8 mouse cellular contexts compared by ENCODE assay signal in the genomic region with DNA sequence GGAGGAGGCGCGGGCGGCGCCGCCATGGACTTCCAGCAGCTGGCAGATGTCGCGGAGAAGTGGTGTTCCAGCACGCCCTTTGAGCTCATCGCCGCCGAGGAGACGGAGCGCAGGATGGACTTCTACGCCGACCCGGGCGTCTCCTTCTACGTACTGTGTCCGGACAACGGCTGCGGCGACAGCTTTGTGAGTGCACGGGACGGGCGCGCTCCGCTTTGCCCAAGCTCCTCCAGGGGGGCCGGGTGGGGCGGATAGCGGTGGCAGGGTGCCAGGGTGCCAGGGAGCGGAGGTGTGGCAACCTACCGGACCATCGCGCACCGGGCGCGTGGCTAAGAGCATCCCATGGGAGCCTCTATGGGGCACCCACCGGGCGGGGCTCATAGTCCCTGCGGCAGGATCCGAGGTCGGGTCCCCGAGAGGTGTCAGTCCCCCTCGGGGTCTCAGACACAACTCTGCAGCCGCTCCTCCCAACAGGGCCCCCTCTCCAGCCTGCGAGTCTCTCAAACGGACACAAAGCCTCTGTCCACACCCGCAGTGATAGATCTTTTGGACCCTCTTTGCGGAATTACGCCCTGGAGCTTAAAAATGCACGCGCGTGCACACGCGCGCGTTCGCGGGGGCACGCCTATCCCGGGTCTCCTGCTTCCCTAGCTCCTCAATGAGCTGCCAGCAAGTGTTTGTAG. TPM values are rescaled to one million over a fixed set of nuclear protein-coding genes. Genes with fewer than 3 reads are reported as not detected.
DNase-seq lines count a peak whose midpoint lies in the region; ATAC-seq lines count a peak whose summit lies in the region.

No protein-coding gene starts in this region.

- no peaks in the 10 kb centered on the region for H3K9me3 ChIP-seq in heart, embryonic 16.5 days (replicated peaks; ENCODE audit: control insufficient read depth, low read length)

- H3K4me2 ChIP-seq in heart, embryonic 16.5 days (ENCODE audit: low read depth, low read length), result peak overlapping the region; percentile 98

- intact Hi-C loops in gastrocnemius, postnatal 14 days (cut with DNase I; ENCODE audit: low total_unique reads), result no loop called here

- peak overlapping the region; percentile 81 for H3K9ac ChIP-seq in heart, embryonic 16.5 days (ENCODE audit: low read length)

- peaks cover 18% of the 10 kb centered on the region for H3K4me1 ChIP-seq in heart, embryonic 16.5 days (ENCODE audit: control insufficient read depth, insufficient read depth, low read length)

- no peaks in the 10 kb centered on the region for H3K79me2 ChIP-seq in macrophage (ENCODE audit: inconsistent target)

- H3K36me3 ChIP-seq in heart, embryonic 16.5 days (ENCODE audit: control insufficient read depth, insufficient read depth), result no peaks in the 10 kb centered on the region
- no peaks in the 10 kb centered on the region for H3K36me3 ChIP-seq in macrophage (ENCODE audit: inconsistent target)

- H3K4me3 ChIP-seq in heart, embryonic 16.5 days (ENCODE audit: low read length), result peak overlapping the region; percentile 88
- H3K4me3 ChIP-seq in macrophage (ENCODE audit: inconsistent target), result peak overlapping the region; percentile 33

- H3K27me3 ChIP-seq in heart, embryonic 16.5 days (ENCODE audit: control insufficient read depth, insufficient read depth, low read length), result peaks cover 7% of the 10 kb centered on the region

- ATAC-seq in heart, embryonic 16.5 days (replicated peaks; ENCODE audit: extremely low read depth, insufficient read depth, low FRiP score), result peak; percentile 56

- under 1% methylated on average over 61 of the region's 61 CpGs for WGBS in heart, embryonic 16.5 days
- under 1% methylated on average over 61 of the region's 61 CpGs for WGBS in macrophage (ENCODE audit: missing documents)

- peak overlapping the region; percentile 74 for H3K27ac ChIP-seq in heart, embryonic 16.5 days (ENCODE audit: low read length)
- H3K27ac ChIP-seq in macrophage, result no peak overlapping the region

- peak; percentile 13 for DNase-seq in gastrocnemius, postnatal 14 days
- no peak for DNase-seq in gastrocnemius, postnatal 25 days
- peak; percentile 24 for DNase-seq in spleen, adult 12 weeks (ENCODE audit: low spot score)
- no peak for DNase-seq in spleen, postnatal 36 days (ENCODE audit: low spot score in 2 of 2)
- no peak for DNase-seq in gastrocnemius, adult 18-20 months (ENCODE audit: low spot score)
- no peak for DNase-seq in kidney, postnatal 4 days

RNA-seq across cellular contexts. Expression of a gene that starts 0.5 kb away (rescaled TPM):
- total RNA-seq in gastrocnemius, postnatal 14 days (2021), result 1 to 10 TPM; 6.9 to 8.0 TPM
- 1 to 10 TPM; 6.0 to 6.6 TPM for total RNA-seq in gastrocnemius, postnatal 25 days (2021)
- 6.3 and 6.8 TPM in 2 replicates for polyA plus RNA-seq in heart, embryonic 16.5 days (2015; fragmentation: Nextera tagmentation; extraction: Ambion mirVana)
- 10 to 100 TPM in 8 of 26 experiments, 1 to 10 TPM in 14, under 1 TPM in 4; 0.61 to 14.7 (median 4.2) TPM for total RNA-seq in macrophage (2018; cell fraction: chromatin; rRNA removed)
- total RNA-seq in macrophage (2018; cell fraction: cytosol; rRNA removed), result 1 to 10 TPM in 13 of 26 experiments, under 1 TPM in 13; 0.09 to 3.8 (median 1.4) TPM
- total RNA-seq in macrophage (2018; cell fraction: nucleus; rRNA removed), result 10 to 100 TPM in 2 of 26 experiments, 1 to 10 TPM in 19, under 1 TPM in 5; 0.29 to 16.9 (median 2.9) TPM
- 0.75 to 3.4 TPM (median 1.9 TPM) in 3 replicates for polyA plus RNA-seq in macrophage (2018)
- 1 to 10 TPM; 5.3 to 8.7 TPM for total RNA-seq in gastrocnemius, adult 18-20 months (2021)

Comparison
In these comparisons a context has a peak if more than half of its experiments do, and no peak if none do; other contexts are left out.
1. DNase-seq: peak in gastrocnemius, postnatal 14 days (single experiment) and spleen, adult 12 weeks (single experiment); none in gastrocnemius, postnatal 25 days (single experiment), spleen, postnatal 36 days (0 of 2), gastrocnemius, adult 18-20 months (single experiment) and kidney, postnatal 4 days (0 of 2).